Mouse (Mus musculus): ENCODE measurements around the gene Schip1. TPM values are rescaled to one million over a fixed set of nuclear protein-coding genes. Genes with fewer than 3 reads are reported as not detected.

Schip1 gene
- polyA plus RNA-seq, 1 experiment from 2014 or later, result 76.9 TPM

DNA sequence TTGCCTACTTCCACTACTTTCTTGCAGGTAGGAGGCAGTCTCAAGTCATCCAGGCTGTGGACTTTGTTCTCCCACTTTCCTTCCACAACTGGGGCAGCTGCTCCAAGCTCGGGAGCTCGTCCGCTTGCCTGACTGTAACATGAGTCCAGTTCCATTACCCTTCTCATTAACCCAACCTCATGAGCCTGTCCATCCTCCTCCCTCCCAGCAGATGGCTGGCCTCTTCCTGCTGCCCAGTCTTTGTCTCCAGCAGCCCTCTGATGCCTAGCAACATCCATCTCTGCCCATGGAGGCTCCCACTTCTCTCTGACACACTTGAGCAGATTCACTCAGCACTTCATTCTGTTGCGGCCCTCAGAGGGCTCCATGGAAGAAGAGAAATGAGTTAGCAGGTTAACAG is 204.6 kb downstream of the Schip1 start:
- no peak overlapping the region for H3K4me2 ChIP-seq (ENCODE audit: low read depth, low read length, severe bottlenecking)
- H3K27ac ChIP-seq (ENCODE audit: low read depth, low read length), result no peak overlapping the region
- no peak for ATAC-seq (replicated peaks; ENCODE audit: low FRiP score)
- no peak overlapping the region for H3K9ac ChIP-seq (ENCODE audit: low read length)
- H3K4me3 ChIP-seq (ENCODE audit: low read depth, low read length), result no peak overlapping the region
- H3K9me3 ChIP-seq (ENCODE audit: control insufficient read depth, low read length), result no peaks in the 10 kb centered on the region
- no peaks in the 10 kb centered on the region for H3K36me3 ChIP-seq (ENCODE audit: control insufficient read depth, insufficient read depth, low read length)
- no peaks in the 10 kb centered on the region for H3K4me1 ChIP-seq (replicated peaks; ENCODE audit: control insufficient read depth, insufficient read depth, low read length)
- no peak for DNase-seq (ENCODE audit: low spot score)
- H3K27me3 ChIP-seq (ENCODE audit: control insufficient read depth, insufficient read depth, low read length), result no peaks in the 10 kb centered on the region
- 80% methylated on average over 4 of the region's 4 CpGs for WGBS

- Histone ChIP-seq H3K9me3 (ENCODE audit: control insufficient read depth, low read length) (no peaks in the 10 kb centered on the region), H3K4me3 (ENCODE audit: low read depth, low read length) (no peak overlapping the region), H3K4me1 (replicated peaks; ENCODE audit: control insufficient read depth, insufficient read depth, low read length) (no peaks in the 10 kb centered on the region), H3K27ac (ENCODE audit: low read depth, low read length) (no peak overlapping the region), H3K36me3 (ENCODE audit: control insufficient read depth, insufficient read depth, low read length) (no peaks in the 10 kb centered on the region), H3K27me3 (ENCODE audit: control insufficient read depth, insufficient read depth, low read length) (no peaks in the 10 kb centered on the region), H3K9ac (ENCODE audit: low read length) (no peak overlapping the region), H3K4me2 (ENCODE audit: low read depth, low read length, severe bottlenecking) (no peak overlapping the region)
- DNase-seq (ENCODE audit: low spot score) (no peak), ATAC-seq (replicated peaks; ENCODE audit: low FRiP score) (0 out of 2 replicates have a peak, but pooled peaks have one; percentile 44)
- 86% methylated on average over 6 of the region's 6 CpGs for WGBS
These were observed 205.6 kb downstream of the Schip1 start for GRCm38 (mm10) chr3:68270246-68270645.

GRCm38 (mm10) chr3:68271457-68271856 is 206.9 kb downstream of the Schip1 start:
- Histone ChIP-seq H3K4me1 (replicated peaks; ENCODE audit: control insufficient read depth, insufficient read depth, low read length) (no peaks in the 10 kb centered on the region), H3K27ac (ENCODE audit: low read depth, low read length) (no peak overlapping the region), H3K9ac (ENCODE audit: low read length) (no peak overlapping the region), H3K4me3 (ENCODE audit: low read depth, low read length) (no peak overlapping the region), H3K27me3 (ENCODE audit: control insufficient read depth, insufficient read depth, low read length) (no peaks in the 10 kb centered on the region), H3K9me3 (ENCODE audit: control insufficient read depth, low read length) (no peaks in the 10 kb centered on the region), H3K4me2 (ENCODE audit: low read depth, low read length, severe bottlenecking) (no peak overlapping the region), H3K36me3 (ENCODE audit: control insufficient read depth, insufficient read depth, low read length) (no peaks in the 10 kb centered on the region)
- ATAC-seq (replicated peaks; ENCODE audit: low FRiP score), result peak; percentile 66
- no peak for DNase-seq (ENCODE audit: low spot score)
- 17% methylated on average over 3 of the region's 3 CpGs for WGBS

GRCm38 (mm10) chr3:68271881-68272280 is 207.3 kb downstream of the Schip1 start:
- no peak overlapping the region for H3K27ac ChIP-seq (ENCODE audit: low read depth, low read length)
- H3K4me3 ChIP-seq (ENCODE audit: low read depth, low read length), result no peak overlapping the region
- no peaks in the 10 kb centered on the region for H3K4me1 ChIP-seq (replicated peaks; ENCODE audit: control insufficient read depth, insufficient read depth, low read length)
- H3K36me3 ChIP-seq (ENCODE audit: control insufficient read depth, insufficient read depth, low read length), result no peaks in the 10 kb centered on the region
- H3K9me3 ChIP-seq (ENCODE audit: control insufficient read depth, low read length), result no peaks in the 10 kb centered on the region
- 60% methylated on average over 3 of the region's 3 CpGs for WGBS
- ATAC-seq (replicated peaks; ENCODE audit: low FRiP score) (no peak), DNase-seq (ENCODE audit: low spot score) (peak; percentile 53)
- no peaks in the 10 kb centered on the region for H3K27me3 ChIP-seq (ENCODE audit: control insufficient read depth, insufficient read depth, low read length)
- H3K9ac ChIP-seq (ENCODE audit: low read length), result no peak overlapping the region
- no peak overlapping the region for H3K4me2 ChIP-seq (ENCODE audit: low read depth, low read length, severe bottlenecking)

- H3K9ac ChIP-seq (ENCODE audit: low read length), result no peak overlapping the region
- 44% methylated on average over 7 of the region's 7 CpGs for WGBS
- DNase-seq (ENCODE audit: low spot score) (peak; percentile 51), ATAC-seq (replicated peaks; ENCODE audit: low FRiP score) (peak; percentile 55)
- H3K27me3 ChIP-seq (ENCODE audit: control insufficient read depth, insufficient read depth, low read length), result no peaks in the 10 kb centered on the region
- H3K4me2 ChIP-seq (ENCODE audit: low read depth, low read length, severe bottlenecking), result no peak overlapping the region
- no peaks in the 10 kb centered on the region for H3K36me3 ChIP-seq (ENCODE audit: control insufficient read depth, insufficient read depth, low read length)
- H3K4me3 ChIP-seq (ENCODE audit: low read depth, low read length), result no peak overlapping the region
- no peak overlapping the region for H3K27ac ChIP-seq (ENCODE audit: low read depth, low read length)
- no peaks in the 10 kb centered on the region for H3K9me3 ChIP-seq (ENCODE audit: control insufficient read depth, low read length)
- H3K4me1 ChIP-seq (replicated peaks; ENCODE audit: control insufficient read depth, insufficient read depth, low read length), result 0 out of 2 replicates have a peak, but pooled peaks cover 2% of the 10 kb centered on the region
These were observed 218.4 kb downstream of the Schip1 start for GRCm38 (mm10) chr3:68282844-68283594.

- H3K4me2 ChIP-seq (ENCODE audit: low read depth, low read length, severe bottlenecking), result no peak overlapping the region
- no peaks in the 10 kb centered on the region for H3K9me3 ChIP-seq (ENCODE audit: control insufficient read depth, low read length)
- H3K27me3 ChIP-seq (ENCODE audit: control insufficient read depth, insufficient read depth, low read length), result no peaks in the 10 kb centered on the region
- WGBS, result 62% methylated on average over 10 of the region's 10 CpGs
- no peak overlapping the region for H3K27ac ChIP-seq (ENCODE audit: low read depth, low read length)
- H3K4me1 ChIP-seq (replicated peaks; ENCODE audit: control insufficient read depth, insufficient read depth, low read length), result 0 out of 2 replicates have a peak, but pooled peaks cover 2% of the 10 kb centered on the region
- H3K36me3 ChIP-seq (ENCODE audit: control insufficient read depth, insufficient read depth, low read length), result no peaks in the 10 kb centered on the region
- DNase-seq (ENCODE audit: low spot score), result no peak
- H3K9ac ChIP-seq (ENCODE audit: low read length), result no peak overlapping the region
- no peak overlapping the region for H3K4me3 ChIP-seq (ENCODE audit: low read depth, low read length)
- no peak for ATAC-seq (replicated peaks; ENCODE audit: low FRiP score)
These were observed 219.0 kb downstream of the Schip1 start for GRCm38 (mm10) chr3:68283595-68283991.

GRCm38 (mm10) chr3:68284500-68284899 is 219.9 kb downstream of the Schip1 start:
- 83% methylated on average over 2 of the region's 2 CpGs for WGBS
- no peaks in the 10 kb centered on the region for H3K27me3 ChIP-seq (ENCODE audit: control insufficient read depth, insufficient read depth, low read length)
- no peak for ATAC-seq (replicated peaks; ENCODE audit: low FRiP score)
- H3K9ac ChIP-seq (ENCODE audit: low read length), result no peak overlapping the region
- H3K27ac ChIP-seq (ENCODE audit: low read depth, low read length), result no peak overlapping the region
- no peak for DNase-seq (ENCODE audit: low spot score)
- H3K4me2 ChIP-seq (ENCODE audit: low read depth, low read length, severe bottlenecking), result no peak overlapping the region
- H3K4me3 ChIP-seq (ENCODE audit: low read depth, low read length), result no peak overlapping the region
- no peaks in the 10 kb centered on the region for H3K9me3 ChIP-seq (ENCODE audit: control insufficient read depth, low read length)
- no peaks in the 10 kb centered on the region for H3K36me3 ChIP-seq (ENCODE audit: control insufficient read depth, insufficient read depth, low read length)
- 0 out of 2 replicates have a peak, but pooled peaks cover 2% of the 10 kb centered on the region for H3K4me1 ChIP-seq (replicated peaks; ENCODE audit: control insufficient read depth, insufficient read depth, low read length)

GRCm38 (mm10) chr3:68296752-68297151 is 232.2 kb downstream of the Schip1 start:
- no peak for ATAC-seq (replicated peaks; ENCODE audit: low FRiP score)
- WGBS, result 82% methylated on average over 7 of the region's 7 CpGs
- no peaks in the 10 kb centered on the region for H3K9me3 ChIP-seq (ENCODE audit: control insufficient read depth, low read length)
- H3K4me1 ChIP-seq (replicated peaks; ENCODE audit: control insufficient read depth, insufficient read depth, low read length), result no peaks in the 10 kb centered on the region
- H3K27me3 ChIP-seq (ENCODE audit: control insufficient read depth, insufficient read depth, low read length), result no peaks in the 10 kb centered on the region
- no peak overlapping the region for H3K27ac ChIP-seq (ENCODE audit: low read depth, low read length)
- no peaks in the 10 kb centered on the region for H3K36me3 ChIP-seq (ENCODE audit: control insufficient read depth, insufficient read depth, low read length)
- DNase-seq (ENCODE audit: low spot score), result no peak
- H3K9ac ChIP-seq (ENCODE audit: low read length), result no peak overlapping the region
- H3K4me3 ChIP-seq (ENCODE audit: low read depth, low read length), result no peak overlapping the region
- no peak overlapping the region for H3K4me2 ChIP-seq (ENCODE audit: low read depth, low read length, severe bottlenecking)

DNA sequence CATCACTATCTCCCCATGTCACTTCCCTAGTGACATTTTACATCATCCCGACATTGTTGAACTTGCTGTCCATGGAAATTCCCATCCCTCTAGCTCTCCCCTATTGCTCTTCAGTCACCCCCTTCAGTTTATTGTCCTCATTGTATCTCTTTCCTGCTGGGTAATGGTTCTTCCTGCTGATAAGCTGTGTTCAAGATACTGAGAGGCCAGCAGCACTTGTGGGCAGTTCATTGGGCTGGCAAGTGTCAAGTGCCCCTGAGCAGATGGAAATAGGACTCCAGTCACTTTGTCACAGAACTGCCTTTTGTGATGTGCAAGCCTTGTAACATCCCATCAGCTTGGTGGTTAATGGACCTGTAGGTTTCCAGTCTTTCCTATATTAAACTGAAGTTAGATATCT is 241.0 kb downstream of the Schip1 start:
- no peaks in the 10 kb centered on the region for H3K36me3 ChIP-seq (ENCODE audit: control insufficient read depth, insufficient read depth, low read length)
- no peak overlapping the region for H3K4me3 ChIP-seq (ENCODE audit: low read depth, low read length)
- no peak for ATAC-seq (replicated peaks; ENCODE audit: low FRiP score)
- no peak overlapping the region for H3K27ac ChIP-seq (ENCODE audit: low read depth, low read length)
- no peak overlapping the region for H3K9ac ChIP-seq (ENCODE audit: low read length)
- H3K27me3 ChIP-seq (ENCODE audit: control insufficient read depth, insufficient read depth, low read length), result no peaks in the 10 kb centered on the region
- DNase-seq (ENCODE audit: low spot score), result no peak
- H3K4me1 ChIP-seq (replicated peaks; ENCODE audit: control insufficient read depth, insufficient read depth, low read length), result no peaks in the 10 kb centered on the region
- no peaks in the 10 kb centered on the region for H3K9me3 ChIP-seq (ENCODE audit: control insufficient read depth, low read length)
- H3K4me2 ChIP-seq (ENCODE audit: low read depth, low read length, severe bottlenecking), result no peak overlapping the region
- whole genome bisulfite sequencing, result 71% methylated on average over 1 of the region's 1 CpGs
